Mouse (Mus musculus): ENCODE data around the gene Mfsd4b1.

The Mfsd4b1 gene

GRCm38 (mm10) chr10:39959761-39960440 lies 65.2 kb downstream of the Mfsd4b1 start, which contains the start of gene Mfsd4b3:
Gene Mfsd4b3, minus strand, starts transcription at chr10:39960153.
- peak; percentile 89 to 90 for DNase-seq (ENCODE audit: low spot score in 2 of 2)

GRCm38 (mm10) chr10:39958266-39958665 lies 66.8 kb downstream of the Mfsd4b1 start:
- no peak for DNase-seq (ENCODE audit: low spot score in 2 of 2)

GRCm38 (mm10) chr10:39956340-39956878 lies 68.7 kb downstream of the Mfsd4b1 start:
- no peak for DNase-seq (ENCODE audit: low spot score in 2 of 2)

- no peak for DNase-seq (ENCODE audit: low spot score in 2 of 2)
These were observed 69.9 kb downstream of the Mfsd4b1 start for GRCm38 (mm10) chr10:39955163-39955562.
